Mouse (Mus musculus) inflammation-experienced regulatory T-cells (primary cell): ENCODE results near the gene Dlgap1. TPM values are rescaled to one million over a fixed set of nuclear protein-coding genes. Genes with fewer than 3 reads are reported as not detected.

Source experiments
- polyA plus RNA-seq, 2 experiments: library from polyadenylated mRNA; unstranded; fragments of 100-300 nt; shearing (Covaris generic); gene quantifications; one replicate each; pipeline ENCODE4 v1.2.1; 2017

Gene Dlgap1
- 1 to 10 TPM in 1 of 2 experiments, under 1 TPM in 1; 0.64 to 4.6 TPM for polyA plus RNA-seq

GRCm38 (mm10) chr17:69969021-69969815, at the start of gene Dlgap1:
Gene Dlgap1 (plus strand): TSS chr17:69969073.

GRCm38 (mm10) chr17:70853436-70853905, 884.6 kb downstream of the Dlgap1 start, which contains the start of gene Tgif1:
Gene Tgif1 (minus strand): TSS chr17:70853546.

